Mouse (Mus musculus) hindbrain, embryonic 14.5 days (tissue): Measurements from ENCODE around the gene Lst1. TPM values are rescaled to one million over a fixed set of nuclear protein-coding genes. Genes with fewer than 3 reads are reported as not detected.
A peak's percentile ranks its signal among the peaks of the same experiment; 100 is the strongest.

Source experiments
- ATAC-seq: fragments of 200-750 bp; cut with Nextera tagmentation; 2 replicates; pipeline ENCODE4 v1.8.0; 2017; ENCODE audit warnings: moderate number of reproducible peaks, mild to moderate bottlenecking, moderate TSS enrichment, moderate library complexity; ENCODE audit not compliant: low FRiP score
- DNase-seq: peaks from one replicate; pipeline ENCODE4 v3.0.0-alpha.2; 2015; ENCODE audit warnings: low spot score
- H3K27ac ChIP-seq: fragments of 300-500 bp; sonication (generic); 2 replicates; pipeline ENCODE4 v1.5.1; 2014; ENCODE audit warnings: mild to moderate bottlenecking, moderate library complexity
- H3K27me3 ChIP-seq: fragments of 300-500 bp; sonication (generic); 2 replicates; pipeline ENCODE4 v1.6.1; 2014; ENCODE audit warnings: mild to moderate bottlenecking, low read length, mixed read lengths; ENCODE audit not compliant: control insufficient read depth, insufficient read depth
- H3K36me3 ChIP-seq: fragments of 300-500 bp; sonication (generic); replicated peaks from 2 replicates; pipeline ENCODE4 v1.6.1; 2014; ENCODE audit not compliant: control insufficient read depth, insufficient read depth
- H3K4me1 ChIP-seq: fragments of 300-500 bp; sonication (generic); replicated peaks from 2 replicates; pipeline ENCODE4 v1.6.1; 2014; ENCODE audit warnings: antibody characterized with exemption, low read length, mixed read lengths; ENCODE audit not compliant: control insufficient read depth, insufficient read depth
- H3K4me2 ChIP-seq: fragments of 300-500 bp; sonication (generic); replicated peaks from 2 replicates; pipeline ENCODE4 v1.6.1; 2014; ENCODE audit warnings: mild to moderate bottlenecking, moderate library complexity
- H3K4me3 ChIP-seq: fragments of 300-500 bp; sonication (generic); replicated peaks from 2 replicates; pipeline ENCODE4 v1.5.1; 2014; ENCODE audit warnings: mild to moderate bottlenecking, low read length
- H3K9ac ChIP-seq: fragments of 300-500 bp; sonication (generic); 2 replicates; pipeline ENCODE4 v1.6.1; 2014
- H3K9me3 ChIP-seq: fragments of 300-500 bp; sonication (generic); 2 replicates; pipeline ENCODE4 v1.6.1; 2016; ENCODE audit warnings: low read length; ENCODE audit not compliant: control insufficient read depth
- WGBS: fragments of 180-500 bp; shearing (Covaris S2); extraction: QIAGEN DNeasy Blood & Tissue Kit; methylation state at CpG from one replicate; pipeline ENCODE4 v1.1.7; 2014; 5-methylcytosine and 5-hydroxymethylcytosine counted together
- polyA plus RNA-seq: library from polyadenylated mRNA; unstranded; fragments of >200 nt; fragmentation: Nextera tagmentation; extraction: Ambion mirVana; gene quantifications from 2 replicates; pipeline ENCODE4 v1.2.1, GENCODE M21; 2014

The Lst1 gene
- polyA plus RNA-seq, 1 experiment from 2014 or later: 13.3 TPM

GRCm38 (mm10) chr17:35232659-35233058 lies 44.4 kb upstream of the Lst1 start:
- Histone ChIP-seq H3K27ac (no peak overlapping the region), H3K36me3 (peaks cover 41% of the 10 kb centered on the region), H3K4me1 (peaks cover 17% of the 10 kb centered on the region), H3K27me3 (no peaks in the 10 kb centered on the region), H3K4me2 (no peak overlapping the region), H3K4me3 (no peak overlapping the region), H3K9ac (no peak overlapping the region), H3K9me3 (no peaks in the 10 kb centered on the region)
- DNase-seq (no peak), ATAC-seq (no peak)
- 93% methylated on average over 5 of the region's 5 CpGs for WGBS

DNA sequence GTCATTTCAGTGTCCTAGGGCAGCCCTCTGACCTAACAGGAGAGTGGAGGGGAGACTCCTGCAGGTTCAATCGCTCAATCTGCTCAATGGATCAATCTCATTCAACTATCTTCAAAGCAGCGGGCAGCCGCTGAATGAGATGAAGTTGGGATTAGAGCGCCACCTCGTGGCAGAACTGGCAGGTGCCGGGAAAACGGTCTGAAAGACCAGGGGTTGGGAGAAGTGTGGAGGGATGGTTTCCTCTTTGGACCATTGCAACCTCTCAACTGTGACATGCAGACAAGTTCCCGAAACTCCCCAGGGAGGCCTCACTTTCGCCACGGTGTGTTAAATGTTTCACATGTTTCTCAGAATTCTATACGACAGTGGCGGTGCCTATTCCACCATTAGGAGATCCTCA lies 43.8 kb upstream of the Lst1 start:
- Histone ChIP-seq H3K27me3 (no peaks in the 10 kb centered on the region), H3K27ac (no peak overlapping the region), H3K36me3 (peaks cover 47% of the 10 kb centered on the region), H3K9ac (peak overlapping the region; percentile 44; the same call in 1 of the 2 replicates), H3K4me3 (no peak overlapping the region), H3K4me1 (peaks cover 13% of the 10 kb centered on the region; the same call in 1 of the 2 replicates), H3K9me3 (no peaks in the 10 kb centered on the region), H3K4me2 (peak overlapping the region; percentile 25; the same call in 1 of the 2 replicates)
- 12% methylated on average over 12 of the region's 12 CpGs for WGBS
- DNase-seq: peak; percentile 93
- ATAC-seq: no peak

DNA sequence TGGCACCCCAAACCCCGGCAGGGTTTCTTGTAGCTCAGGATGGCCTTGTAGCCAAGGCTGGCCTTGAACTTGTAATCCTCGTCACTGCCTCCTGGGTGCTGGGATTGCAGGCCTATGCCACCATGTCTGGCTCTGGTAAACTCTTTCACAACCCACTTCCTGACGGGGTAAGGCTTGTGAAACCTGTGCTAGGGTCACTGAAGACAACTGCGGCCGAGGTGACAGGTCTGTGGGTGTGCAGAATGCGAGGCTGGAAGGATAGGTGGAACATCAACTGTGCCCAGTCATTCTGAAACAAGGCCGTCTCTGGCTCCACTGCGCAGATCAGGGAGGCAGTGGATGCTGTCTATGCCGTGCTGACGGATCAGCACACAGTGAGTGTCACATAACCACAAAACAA lies 42.8 kb upstream of the Lst1 start:
- DNase-seq: no peak
- peaks cover 13% of the 10 kb centered on the region; the same call in 1 of the 2 replicates for H3K4me1 ChIP-seq
- H3K36me3 ChIP-seq: peaks cover 47% of the 10 kb centered on the region
- H3K9me3 ChIP-seq: no peaks in the 10 kb centered on the region
- no peaks in the 10 kb centered on the region for H3K27me3 ChIP-seq
- no peak for ATAC-seq
- no peak overlapping the region for H3K4me2 ChIP-seq
- H3K4me3 ChIP-seq: no peak overlapping the region
- no peak overlapping the region for H3K27ac ChIP-seq
- WGBS: 96% methylated on average over 10 of the region's 10 CpGs
- no peak overlapping the region; the same call in 1 of the 2 replicates for H3K9ac ChIP-seq

DNA sequence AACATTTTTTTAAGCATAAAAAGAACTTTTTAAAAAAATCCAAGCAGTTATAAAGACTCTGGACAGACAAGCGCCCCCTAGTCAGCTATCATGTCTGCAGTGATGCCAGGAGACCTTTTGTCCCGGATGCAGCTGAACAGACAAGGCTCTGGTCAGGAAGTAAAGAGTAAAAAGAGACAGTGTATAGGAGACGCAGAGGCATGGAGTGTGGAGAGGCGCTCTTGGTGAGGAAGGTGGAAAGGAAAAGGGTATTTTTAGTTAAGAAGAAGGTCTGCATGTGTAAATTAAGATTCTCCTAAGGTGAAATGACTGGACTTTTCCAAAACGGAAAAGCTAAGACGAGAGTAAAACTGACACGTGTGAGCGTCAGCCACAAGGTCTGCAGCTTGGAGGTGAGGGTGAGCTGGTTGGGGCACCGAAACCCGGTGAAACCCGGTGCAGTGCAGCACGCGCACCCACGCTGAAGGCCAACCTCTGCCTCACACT lies 38.4 kb upstream of the Lst1 start:
- peaks cover 52% of the 10 kb centered on the region for H3K36me3 ChIP-seq
- H3K4me3 ChIP-seq: no peak overlapping the region
- ATAC-seq (no peak), DNase-seq (no peak)
- no peak overlapping the region for H3K4me2 ChIP-seq
- no peak overlapping the region for H3K27ac ChIP-seq
- H3K4me1 ChIP-seq: no peaks in the 10 kb centered on the region
- H3K9me3 ChIP-seq: no peaks in the 10 kb centered on the region
- H3K9ac ChIP-seq: no peak overlapping the region
- no peaks in the 10 kb centered on the region for H3K27me3 ChIP-seq
- 87% methylated on average over 14 of the region's 14 CpGs for WGBS

GRCm38 (mm10) chr17:35225456-35225855 lies 37.2 kb upstream of the Lst1 start:
- Histone ChIP-seq H3K9ac (no peak overlapping the region), H3K4me1 (no peaks in the 10 kb centered on the region), H3K9me3 (no peaks in the 10 kb centered on the region), H3K27me3 (no peaks in the 10 kb centered on the region), H3K4me2 (no peak overlapping the region), H3K4me3 (no peak overlapping the region), H3K36me3 (peaks cover 48% of the 10 kb centered on the region), H3K27ac (no peak overlapping the region)
- DNase-seq (no peak), ATAC-seq (no peak)
- WGBS: 92% methylated on average over 5 of the region's 5 CpGs

- no peak overlapping the region for H3K4me2 ChIP-seq
- ATAC-seq (no peak), DNase-seq (no peak)
- H3K27me3 ChIP-seq: no peaks in the 10 kb centered on the region
- H3K36me3 ChIP-seq: peaks cover 49% of the 10 kb centered on the region
- 97% methylated on average over 4 of the region's 4 CpGs for WGBS
- H3K4me1 ChIP-seq: no peaks in the 10 kb centered on the region
- no peaks in the 10 kb centered on the region for H3K9me3 ChIP-seq
- H3K9ac ChIP-seq: no peak overlapping the region
- no peak overlapping the region for H3K27ac ChIP-seq
- H3K4me3 ChIP-seq: no peak overlapping the region
Observed at GRCm38 (mm10) chr17:35224641-35225040, 36.4 kb upstream of the Lst1 start.

- H3K4me2 ChIP-seq: no peak overlapping the region
- no peaks in the 10 kb centered on the region for H3K9me3 ChIP-seq
- H3K4me3 ChIP-seq: no peak overlapping the region
- 74% methylated on average over 6 of the region's 6 CpGs for WGBS
- no peak overlapping the region for H3K27ac ChIP-seq
- no peaks in the 10 kb centered on the region for H3K27me3 ChIP-seq
- H3K36me3 ChIP-seq: peaks cover 27% of the 10 kb centered on the region
- H3K4me1 ChIP-seq: no peaks in the 10 kb centered on the region
- H3K9ac ChIP-seq: no peak overlapping the region
- DNase-seq (no peak), ATAC-seq (no peak)
Observed at GRCm38 (mm10) chr17:35222299-35222698, 34.1 kb upstream of the Lst1 start.

GRCm38 (mm10) chr17:35220156-35220952 lies 32.1 kb upstream of the Lst1 start, which contains the start of gene Gm16181:
Gene Gm16181 (plus strand): TSS chr17:35220834.
- Histone ChIP-seq H3K9me3 (no peaks in the 10 kb centered on the region), H3K4me2 (no peak within 1 kb of the TSS), H3K27ac (no peak within 1 kb of the TSS), H3K27me3 (no peaks in the 10 kb centered on the region), H3K4me3 (no peak within 1 kb of the TSS), H3K9ac (no peak within 1 kb of the TSS), H3K36me3 (peaks cover 25% of the 10 kb centered on the region), H3K4me1 (no peaks in the 10 kb centered on the region)
- WGBS: 82% methylated on average over 28 of the region's 28 CpGs
- DNase-seq: no peak
- ATAC-seq: no peak

- Histone ChIP-seq H3K27me3 (no peaks in the 10 kb centered on the region), H3K36me3 (peaks cover 25% of the 10 kb centered on the region), H3K4me1 (no peaks in the 10 kb centered on the region), H3K4me3 (no peak overlapping the region), H3K9ac (no peak overlapping the region), H3K27ac (no peak overlapping the region), H3K9me3 (no peaks in the 10 kb centered on the region), H3K4me2 (no peak overlapping the region)
- ATAC-seq (no peak), DNase-seq (no peak)
- 89% methylated on average over 6 of the region's 6 CpGs for WGBS
Observed at GRCm38 (mm10) chr17:35219601-35220041, 31.4 kb upstream of the Lst1 start.
